Mouse (Mus musculus) forebrain, embryonic 16.5 days (tissue): ENCODE measurements at regions not wholly inside any gene's neighbourhood (a gene's known extent, or its start where the extent isn't known, plus 50 kb on each side); places are given as distances from the start of the nearest gene placed in this dataset.

Experiments
- ATAC-seq: fragments of 200-750 bp; cut with Nextera tagmentation; 2 replicates; pipeline ENCODE4 v1.8.0; 2017; ENCODE audit warnings: mild to moderate bottlenecking, moderate library complexity
- H3K27ac ChIP-seq: fragments of 300-500 bp; sonication (generic); 2 replicates; pipeline ENCODE4 v1.5.1; 2014; ENCODE audit warnings: low read length, control low read depth
- H3K27me3 ChIP-seq: fragments of 300-500 bp; sonication (generic); replicated peaks from 2 replicates; pipeline ENCODE4 v1.6.1; 2014; ENCODE audit warnings: low read length; ENCODE audit not compliant: control insufficient read depth, insufficient read depth
- H3K36me3 ChIP-seq: fragments of 300-500 bp; sonication (generic); 2 replicates; pipeline ENCODE4 v1.6.1; 2014; ENCODE audit not compliant: control insufficient read depth, insufficient read depth
- H3K4me1 ChIP-seq: fragments of 300-500 bp; sonication (generic); replicated peaks from 2 replicates; pipeline ENCODE4 v1.6.1; 2014; ENCODE audit warnings: low read length; ENCODE audit not compliant: control insufficient read depth, insufficient read depth
- H3K4me2 ChIP-seq: fragments of 300-500 bp; sonication (generic); 2 replicates; pipeline ENCODE4 v1.6.1; 2014; ENCODE audit warnings: mild to moderate bottlenecking, low read length, control low read depth
- H3K4me3 ChIP-seq: fragments of 300-500 bp; sonication (generic); replicated peaks from 2 replicates; pipeline ENCODE4 v1.5.1; 2014; ENCODE audit warnings: mild to moderate bottlenecking, low read length, control low read depth
- H3K9ac ChIP-seq: fragments of 300-500 bp; sonication (generic); replicated peaks from 2 replicates; pipeline ENCODE4 v1.6.1; 2014; ENCODE audit warnings: low read depth, low read length, control low read depth
- H3K9me3 ChIP-seq: fragments of 300-500 bp; sonication (generic); 2 replicates; pipeline ENCODE4 v1.6.1; 2016; ENCODE audit warnings: low read length; ENCODE audit not compliant: control insufficient read depth
- WGBS: fragments of 180-500 bp; shearing (Covaris S2); extraction: QIAGEN DNeasy Blood & Tissue Kit; methylation state at CpG from one replicate; pipeline ENCODE4 v1.1.7; 2014; 5-methylcytosine and 5-hydroxymethylcytosine counted together

DNA sequence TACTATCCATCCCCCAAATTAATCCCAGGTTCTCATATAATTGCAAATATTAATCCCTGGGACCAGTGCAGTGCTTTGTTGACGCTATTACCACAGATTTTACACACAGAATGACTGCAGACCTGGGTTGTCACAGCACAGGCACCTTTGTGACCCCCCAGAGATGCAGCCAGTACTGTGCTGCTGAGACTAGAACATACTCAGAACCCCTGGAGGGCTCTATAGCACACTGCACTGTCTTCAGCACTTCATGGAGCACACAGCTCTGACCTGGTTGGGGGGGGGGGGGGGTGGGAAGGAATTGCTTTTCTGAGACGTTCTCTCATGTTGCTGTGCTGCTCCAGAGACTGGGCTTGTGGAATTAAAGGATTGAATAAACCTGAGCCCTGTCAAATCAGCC, 154.9 kb upstream of the Gm34302 start:
- no peaks in the 10 kb centered on the region for H3K9me3 ChIP-seq
- ATAC-seq = no peak
- H3K27me3 ChIP-seq = no peaks in the 10 kb centered on the region
- H3K4me1 ChIP-seq = no peaks in the 10 kb centered on the region
- WGBS = 43% methylated on average over 2 of the region's 2 CpGs
- H3K4me2 ChIP-seq = no peak overlapping the region
- no peak overlapping the region for H3K27ac ChIP-seq
- no peak overlapping the region for H3K9ac ChIP-seq
- no peaks in the 10 kb centered on the region for H3K36me3 ChIP-seq
- no peak overlapping the region for H3K4me3 ChIP-seq

DNA sequence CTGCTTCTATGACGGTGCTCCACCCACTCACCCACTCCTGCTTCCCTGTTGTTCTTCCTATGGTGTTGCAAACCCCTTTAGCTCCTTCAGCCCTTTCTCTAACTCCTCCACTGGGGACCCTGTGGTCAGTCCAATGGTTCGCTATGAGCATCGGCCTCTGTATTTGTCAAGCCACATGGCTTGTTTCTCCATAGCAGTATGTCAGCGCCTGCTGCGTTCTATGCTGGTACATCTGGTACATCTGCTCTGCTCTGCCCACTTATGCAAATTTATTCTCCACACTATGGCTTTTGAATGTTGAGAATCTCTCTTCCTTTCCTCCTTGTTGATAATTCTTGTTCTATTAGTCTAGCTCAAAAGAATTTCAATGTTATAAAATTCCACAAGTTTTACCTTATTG, 154.2 kb upstream of the Gm34302 start:
- 77% methylated on average over 5 of the region's 5 CpGs for WGBS
- no peak overlapping the region for H3K4me3 ChIP-seq
- H3K27ac ChIP-seq = no peak overlapping the region
- no peak overlapping the region for H3K4me2 ChIP-seq
- no peaks in the 10 kb centered on the region for H3K36me3 ChIP-seq
- H3K27me3 ChIP-seq = no peaks in the 10 kb centered on the region
- no peak overlapping the region for H3K9ac ChIP-seq
- H3K4me1 ChIP-seq = no peaks in the 10 kb centered on the region
- no peaks in the 10 kb centered on the region for H3K9me3 ChIP-seq
- no peak for ATAC-seq

DNA sequence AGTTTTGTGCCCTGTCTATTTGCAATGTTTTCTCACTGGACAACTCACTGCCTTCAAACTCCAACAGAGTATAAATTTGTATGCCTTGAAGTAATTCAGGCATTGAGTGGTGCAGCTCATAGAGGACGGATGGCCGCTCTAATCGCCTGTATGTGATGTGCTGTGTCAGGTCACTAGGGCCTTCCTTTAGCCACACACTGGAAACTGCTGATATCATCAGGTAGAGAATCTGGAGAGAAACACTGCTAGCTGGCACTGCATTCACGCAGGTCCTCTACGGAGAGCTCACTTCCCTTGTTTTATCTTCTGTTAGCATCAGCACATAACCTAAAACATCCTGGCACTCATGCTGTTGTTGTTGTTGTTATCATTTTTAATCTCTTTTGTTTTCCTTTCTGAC, 144.0 kb upstream of the Gm34302 start:
- no peak for ATAC-seq
- H3K9me3 ChIP-seq = no peaks in the 10 kb centered on the region
- H3K36me3 ChIP-seq = no peaks in the 10 kb centered on the region
- no peaks in the 10 kb centered on the region for H3K27me3 ChIP-seq
- peaks cover 2% of the 10 kb centered on the region; the same call in 1 of the 2 replicates for H3K4me1 ChIP-seq
- H3K9ac ChIP-seq = no peak overlapping the region
- H3K27ac ChIP-seq = no peak overlapping the region
- WGBS = 79% methylated on average over 5 of the region's 5 CpGs
- H3K4me2 ChIP-seq = no peak overlapping the region
- H3K4me3 ChIP-seq = no peak overlapping the region

DNA sequence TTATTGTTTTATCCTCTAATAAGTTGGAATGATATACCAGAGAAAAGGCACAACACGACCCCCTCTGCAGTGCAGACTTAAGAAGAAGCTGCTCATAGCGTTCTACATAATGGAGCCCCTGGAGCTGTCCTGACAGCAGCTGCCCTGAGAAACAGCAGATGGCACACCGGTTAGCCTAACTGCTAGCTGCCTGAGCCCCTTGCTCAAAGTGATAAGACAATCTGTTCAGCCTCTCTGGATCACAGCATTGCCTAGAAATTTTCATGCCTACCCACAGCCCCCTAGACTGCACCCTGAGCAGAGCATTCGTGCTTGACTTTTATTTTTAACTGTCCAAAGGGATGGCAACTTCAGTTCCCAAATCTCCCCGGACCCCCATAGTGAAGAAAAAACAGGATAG, 132.4 kb upstream of the Gm34302 start:
- Histone ChIP-seq H3K27ac (peak overlapping the region; percentile 10; the same call in 1 of the 2 replicates), H3K9ac (no peak overlapping the region), H3K36me3 (no peaks in the 10 kb centered on the region), H3K4me3 (no peak overlapping the region), H3K4me2 (no peak overlapping the region), H3K27me3 (no peaks in the 10 kb centered on the region), H3K4me1 (no peaks in the 10 kb centered on the region), H3K9me3 (no peaks in the 10 kb centered on the region)
- 29% methylated on average over 5 of the region's 5 CpGs for whole genome bisulfite sequencing
- peak; percentile 94 for ATAC-seq

DNA sequence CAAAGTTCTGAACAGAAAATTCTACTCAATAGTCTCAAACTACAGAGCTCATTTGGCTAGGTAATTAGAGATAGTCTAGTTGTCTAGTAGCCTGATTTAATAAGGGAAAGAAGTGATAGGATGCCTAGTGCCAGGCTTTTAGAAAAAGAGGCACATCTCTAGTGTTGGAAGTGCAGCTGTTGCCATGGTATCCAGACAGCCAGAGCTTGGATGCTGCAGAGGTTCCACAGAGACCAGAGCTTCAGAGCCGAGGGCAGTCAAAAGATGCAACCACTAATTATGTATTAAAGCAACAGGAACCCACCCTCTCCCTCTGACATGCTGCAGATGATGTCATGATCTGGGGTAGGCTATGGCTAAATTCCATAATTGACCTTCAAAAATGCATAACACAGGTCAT, 130.0 kb upstream of the Gm34302 start:
- 22% methylated on average over 1 of the region's 1 CpGs for WGBS
- ATAC-seq = peak; percentile 70
- H3K27me3 ChIP-seq = no peaks in the 10 kb centered on the region
- H3K9ac ChIP-seq = no peak overlapping the region
- H3K27ac ChIP-seq = no peak overlapping the region
- no peak overlapping the region for H3K4me3 ChIP-seq
- H3K36me3 ChIP-seq = no peaks in the 10 kb centered on the region
- H3K4me2 ChIP-seq = no peak overlapping the region
- H3K4me1 ChIP-seq = 0 out of 2 replicates have a peak, but pooled peaks cover 4% of the 10 kb centered on the region
- no peaks in the 10 kb centered on the region for H3K9me3 ChIP-seq

DNA sequence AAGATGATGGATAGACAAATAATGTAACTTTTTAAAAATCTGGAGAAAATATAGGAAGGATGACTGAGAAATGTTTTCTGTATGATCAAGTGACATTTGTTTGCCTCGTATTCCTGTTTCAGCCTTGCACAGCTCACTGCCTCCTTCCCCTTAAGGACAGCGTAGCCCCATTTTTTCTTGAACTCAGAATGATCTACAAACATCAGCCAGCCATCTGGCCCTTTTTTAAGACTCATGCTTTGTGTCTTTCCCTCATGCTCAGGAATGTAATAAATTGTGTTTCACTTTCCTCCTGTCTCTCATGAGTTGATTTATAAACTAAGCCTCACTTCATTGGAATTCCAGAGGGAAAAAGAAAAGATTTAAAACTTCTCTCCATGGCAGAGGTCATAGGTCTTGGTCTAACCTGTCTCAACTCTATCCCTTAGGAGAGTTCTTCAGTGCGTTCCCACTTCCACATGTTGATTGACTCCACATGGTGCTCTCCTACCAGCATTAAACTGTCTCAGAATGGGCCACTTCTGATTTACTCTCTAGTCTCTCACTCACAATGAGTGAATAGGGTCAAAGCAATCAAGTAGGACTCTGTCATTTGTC, 129.2 kb upstream of the Gm34302 start:
- no peaks in the 10 kb centered on the region for H3K36me3 ChIP-seq
- H3K27me3 ChIP-seq = no peaks in the 10 kb centered on the region
- no peak overlapping the region for H3K4me2 ChIP-seq
- H3K9ac ChIP-seq = no peak overlapping the region
- H3K9me3 ChIP-seq = no peaks in the 10 kb centered on the region
- H3K27ac ChIP-seq = no peak overlapping the region
- no peak overlapping the region for H3K4me3 ChIP-seq
- H3K4me1 ChIP-seq = 0 out of 2 replicates have a peak, but pooled peaks cover 4% of the 10 kb centered on the region
- no peak for ATAC-seq
- 88% methylated on average over 3 of the region's 3 CpGs for WGBS

GRCm38 (mm10) chr3:63610113-63610919, 126.6 kb upstream of the Gm34302 start:
- H3K4me2 ChIP-seq = no peak overlapping the region
- H3K9ac ChIP-seq = no peak overlapping the region
- ATAC-seq = no peak
- H3K4me1 ChIP-seq = 0 out of 2 replicates have a peak, but pooled peaks cover 4% of the 10 kb centered on the region
- no peaks in the 10 kb centered on the region for H3K9me3 ChIP-seq
- H3K36me3 ChIP-seq = no peaks in the 10 kb centered on the region
- 30% methylated on average over 5 of the region's 5 CpGs for WGBS
- no peak overlapping the region for H3K27ac ChIP-seq
- H3K4me3 ChIP-seq = no peak overlapping the region
- H3K27me3 ChIP-seq = no peaks in the 10 kb centered on the region

DNA sequence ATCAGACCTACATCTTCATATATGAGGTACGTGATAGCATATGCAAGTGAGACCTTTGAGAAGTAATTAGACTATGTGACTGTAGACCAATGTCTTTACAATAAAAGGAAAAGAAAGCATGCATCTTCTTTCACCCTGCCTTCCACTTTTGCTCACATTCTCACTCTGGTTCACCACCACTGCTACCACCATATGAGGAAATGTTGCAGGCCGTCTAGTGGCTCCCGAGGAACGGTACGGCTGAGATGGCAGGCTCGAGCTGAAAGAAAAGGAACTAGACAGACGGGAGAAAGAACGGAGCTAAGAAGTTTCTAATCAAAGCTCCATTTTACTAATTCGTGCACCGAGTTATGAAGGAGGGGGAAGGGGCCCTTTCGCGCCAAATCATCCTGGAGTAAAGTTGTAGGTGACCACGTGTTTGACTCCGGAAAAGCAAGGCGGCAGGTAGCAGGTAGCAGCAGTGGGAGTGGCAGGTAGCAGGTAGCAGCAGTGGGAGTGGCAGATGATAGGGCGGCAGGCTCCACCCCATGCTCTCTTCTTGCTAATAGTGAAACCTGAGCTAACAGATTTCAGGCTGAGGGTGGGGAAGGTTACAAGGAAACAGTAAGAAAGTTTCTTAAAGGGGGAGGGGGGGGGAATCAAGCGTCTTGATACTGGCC, 125.9 kb upstream of the Gm34302 start:
- H3K4me1 ChIP-seq = 0 out of 2 replicates have a peak, but pooled peaks cover 4% of the 10 kb centered on the region
- no peak for ATAC-seq
- H3K9ac ChIP-seq = no peak overlapping the region
- H3K9me3 ChIP-seq = no peaks in the 10 kb centered on the region
- no peak overlapping the region for H3K27ac ChIP-seq
- no peaks in the 10 kb centered on the region for H3K27me3 ChIP-seq
- H3K4me2 ChIP-seq = no peak overlapping the region
- H3K36me3 ChIP-seq = no peaks in the 10 kb centered on the region
- no peak overlapping the region for H3K4me3 ChIP-seq
- 21% methylated on average over 17 of the region's 17 CpGs for WGBS
